Mouse (Mus musculus) heart, postnatal 4 days (tissue): ENCODE results near the gene Faf1. TPM values are rescaled to one million over a fixed set of nuclear protein-coding genes. Genes with fewer than 3 reads are reported as not detected.
A peak's percentile ranks its signal among the peaks of the same experiment; 100 is the strongest.

ENCODE experiments used
- DNase-seq: peaks from one replicate; pipeline ENCODE4 v3.0.0; 2021
- total RNA-seq, 2 experiments: library from RNA; stranded (reverse); gene quantifications; 2 replicates each; pipeline ENCODE4 v1.2.3; 2021

The Faf1 gene
- total RNA-seq = 10 to 100 TPM; 34.0 to 34.6 TPM

DNA sequence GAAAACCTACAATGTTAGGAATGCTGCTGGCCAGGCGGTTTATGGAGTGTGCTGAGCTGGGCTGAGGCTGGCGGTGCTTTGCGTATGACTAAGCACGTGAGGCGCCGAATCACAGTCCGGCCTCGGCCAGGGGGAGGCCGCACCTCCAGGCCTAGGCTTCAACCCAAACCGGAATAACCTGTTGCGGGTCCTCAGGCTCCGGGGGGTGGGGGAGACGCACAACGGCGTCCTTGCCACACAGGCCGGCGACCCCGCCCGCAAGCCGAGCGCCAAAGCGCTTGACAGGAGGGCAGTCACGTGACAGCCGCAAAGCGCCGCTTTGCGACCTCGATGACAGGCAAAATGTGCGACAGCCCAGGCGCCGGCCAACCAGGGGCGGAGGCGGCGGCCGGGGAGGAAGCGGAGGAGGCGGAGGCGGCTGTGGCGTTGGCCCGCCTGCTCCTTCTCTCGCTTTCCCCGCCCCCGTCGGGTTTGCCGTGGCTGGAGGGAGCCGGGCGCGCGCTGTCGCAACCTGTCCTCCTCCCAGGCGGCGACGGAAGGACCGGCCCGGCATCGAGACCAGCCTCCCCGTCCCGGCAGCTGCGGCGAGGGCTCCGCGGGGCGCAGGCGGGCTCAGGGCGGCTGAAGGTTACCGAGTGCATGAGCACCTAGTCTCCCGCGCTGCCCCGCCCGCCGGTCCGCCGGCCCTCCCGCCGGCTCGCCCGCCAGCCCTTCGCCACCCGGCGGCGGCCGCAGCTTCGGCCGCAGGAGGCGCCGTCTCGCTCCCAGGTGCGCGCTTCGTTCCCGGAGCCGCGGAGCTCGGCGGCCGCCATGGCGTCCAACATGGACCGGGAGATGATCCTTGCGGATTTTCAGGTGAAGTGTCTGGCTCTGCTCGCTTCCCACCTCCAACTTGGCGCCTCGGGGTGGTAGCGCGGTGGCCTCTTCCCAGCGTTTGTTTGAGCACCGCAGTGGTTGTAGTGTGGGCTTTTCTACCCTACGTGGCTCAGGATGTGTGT lies at the start of gene Faf1:
Faf1 (plus strand) TSS at position 371 of the 998 bp plus-strand sequence.
- DNase-seq = peak; percentile 97

DNA sequence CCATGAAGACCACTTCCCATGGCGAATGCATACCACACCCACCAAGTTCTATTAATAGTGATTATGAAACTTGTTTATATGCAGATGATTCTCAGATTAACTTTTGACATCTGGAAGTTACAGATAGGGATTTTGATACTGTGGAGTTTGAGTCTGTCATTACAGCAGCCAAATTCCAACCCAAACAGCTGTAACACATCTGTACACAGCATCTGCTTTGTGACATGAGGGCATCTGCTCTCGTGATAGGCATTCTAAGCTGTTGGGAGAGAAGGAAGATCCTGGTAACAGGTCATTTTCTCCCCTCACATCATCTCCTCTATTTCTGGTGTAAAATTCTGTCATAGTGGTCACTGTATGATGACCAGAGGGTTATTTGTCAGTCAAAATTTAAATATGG lies 46.2 kb upstream of the Faf1 start:
- DNase-seq = no peak

DNA sequence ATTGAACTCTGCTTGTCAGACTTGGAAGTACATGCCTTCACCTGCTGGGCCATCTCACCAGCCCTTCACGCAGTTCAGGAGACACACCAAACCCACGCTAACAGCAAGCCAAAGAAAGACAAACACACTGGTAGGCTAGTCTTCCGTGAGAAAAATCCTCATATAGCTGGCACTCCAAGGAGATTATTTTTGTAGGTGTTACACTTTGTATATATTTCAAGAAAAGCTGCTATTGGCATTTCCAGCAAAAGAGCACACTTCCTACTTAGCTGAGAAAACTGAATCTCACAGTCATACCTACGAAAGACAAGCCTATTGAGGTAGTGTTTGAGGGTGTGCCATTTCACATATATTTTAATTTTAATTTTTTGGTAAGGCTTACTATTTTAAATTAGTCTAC lies 45.4 kb upstream of the Faf1 start:
- no peak for DNase-seq

DNA sequence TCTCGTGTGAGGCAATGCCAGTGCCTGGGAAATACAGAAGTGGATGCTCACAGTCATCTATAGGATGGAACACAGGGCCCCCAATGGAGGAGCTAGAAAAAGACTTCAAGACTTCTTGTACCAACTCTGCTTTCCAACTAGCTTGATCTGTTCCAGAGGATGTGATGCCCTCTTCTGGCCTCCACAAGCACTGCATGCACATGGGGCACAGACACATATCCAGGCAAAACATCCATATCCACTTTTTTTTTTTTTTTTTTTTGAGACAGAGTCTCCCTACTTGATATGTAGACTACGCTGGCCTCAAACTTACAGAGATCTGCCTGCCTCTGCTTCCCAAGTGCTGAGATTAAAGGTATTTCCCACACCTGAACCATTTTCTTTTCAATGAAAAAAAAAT lies 41.4 kb upstream of the Faf1 start:
- DNase-seq = no peak

DNA sequence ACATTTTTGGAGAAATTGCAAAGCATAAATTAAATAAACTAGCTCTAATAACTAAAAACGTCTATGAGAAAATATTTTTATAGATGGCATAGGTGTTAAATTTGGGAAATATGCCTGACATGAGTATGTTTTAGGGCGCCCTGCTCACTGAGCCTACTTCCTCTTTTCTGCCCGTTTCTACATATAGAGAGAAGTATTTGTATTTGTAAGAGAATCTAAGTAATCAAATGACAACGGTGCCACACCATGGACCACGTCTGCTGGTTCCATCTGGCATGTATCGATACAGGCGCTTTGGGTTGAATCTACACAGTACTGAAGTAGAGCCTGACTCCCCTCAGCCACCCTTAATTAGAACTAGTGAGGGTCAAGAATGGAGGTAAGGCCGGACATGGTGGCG lies 37.0 kb upstream of the Faf1 start:
- DNase-seq = no peak

DNA sequence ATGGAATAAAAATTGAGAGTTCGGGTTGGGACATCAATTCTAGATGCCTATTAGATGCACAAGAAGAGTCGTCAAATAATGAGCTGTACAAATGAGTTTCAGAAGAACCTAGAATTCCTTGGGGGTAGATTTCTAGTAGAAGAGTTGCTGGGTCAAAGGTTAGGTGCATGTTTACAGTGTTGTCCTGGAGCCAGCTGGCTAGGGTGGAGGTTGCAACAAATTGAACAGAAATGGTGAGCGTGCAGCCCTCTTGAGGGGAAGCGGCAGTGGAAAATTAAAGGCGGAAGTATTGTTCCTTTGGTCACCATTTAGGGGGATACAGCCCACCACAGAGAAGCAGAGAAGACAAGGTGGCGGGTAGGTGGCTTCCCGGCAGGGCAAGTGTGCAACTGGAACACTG lies 36.2 kb upstream of the Faf1 start:
- no peak for DNase-seq

DNA sequence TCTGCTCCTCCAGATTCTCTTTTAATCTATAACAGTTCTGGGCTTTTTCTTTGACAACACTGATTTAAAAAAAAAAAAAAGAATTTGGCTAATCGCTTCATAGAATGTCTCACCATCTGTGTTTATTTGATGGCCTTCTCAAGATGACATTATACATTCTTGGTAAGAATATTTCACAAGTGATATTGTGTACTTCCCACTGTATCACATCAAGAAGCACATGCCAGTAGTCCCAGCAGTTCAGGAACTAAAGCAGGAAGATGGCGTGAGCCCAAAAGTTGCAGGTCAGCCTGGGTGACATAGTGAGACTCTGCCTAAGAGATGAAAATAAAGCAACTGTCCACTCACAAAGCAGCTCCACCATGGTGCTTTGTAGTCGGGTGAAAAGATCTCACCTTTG lies 34.9 kb upstream of the Faf1 start:
- DNase-seq = no peak

DNA sequence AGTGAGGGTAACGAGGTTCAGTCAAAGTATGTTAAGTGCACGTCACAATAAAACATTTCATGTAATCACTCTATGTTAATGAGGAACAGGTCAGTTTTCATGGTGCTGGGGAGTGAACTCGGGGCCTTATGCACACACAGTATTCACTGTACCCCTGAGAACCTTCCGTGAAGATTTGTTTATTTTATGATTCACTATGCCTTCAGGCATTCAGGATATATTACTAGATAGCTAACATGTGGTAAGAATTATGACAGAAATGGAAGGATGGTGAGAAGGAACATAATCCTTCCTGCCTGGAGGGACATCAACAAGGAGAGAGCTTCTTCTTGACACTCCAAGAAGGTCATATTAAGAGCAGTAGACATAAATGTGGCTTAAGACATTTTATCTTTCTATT lies 29.1 kb upstream of the Faf1 start:
- DNase-seq = no peak

DNA sequence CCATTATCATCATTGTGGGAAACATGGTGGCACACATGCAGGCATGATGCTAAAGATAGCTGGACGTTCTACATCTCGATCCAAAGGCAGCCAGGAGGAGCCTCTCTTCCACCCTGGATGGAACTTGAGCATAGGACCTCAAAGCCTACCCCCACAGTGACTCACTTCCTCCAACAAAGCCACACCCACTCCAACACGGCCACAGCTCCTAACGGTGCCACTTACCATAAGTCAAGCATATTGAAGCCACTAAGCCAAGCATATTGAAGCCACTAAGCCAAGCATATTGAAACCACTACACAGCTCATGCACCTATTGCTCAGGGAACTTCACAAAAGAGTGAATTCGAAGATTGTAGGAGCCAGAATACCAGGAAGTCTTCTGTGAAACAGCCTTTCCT lies 27.1 kb upstream of the Faf1 start:
- DNase-seq = no peak

DNA sequence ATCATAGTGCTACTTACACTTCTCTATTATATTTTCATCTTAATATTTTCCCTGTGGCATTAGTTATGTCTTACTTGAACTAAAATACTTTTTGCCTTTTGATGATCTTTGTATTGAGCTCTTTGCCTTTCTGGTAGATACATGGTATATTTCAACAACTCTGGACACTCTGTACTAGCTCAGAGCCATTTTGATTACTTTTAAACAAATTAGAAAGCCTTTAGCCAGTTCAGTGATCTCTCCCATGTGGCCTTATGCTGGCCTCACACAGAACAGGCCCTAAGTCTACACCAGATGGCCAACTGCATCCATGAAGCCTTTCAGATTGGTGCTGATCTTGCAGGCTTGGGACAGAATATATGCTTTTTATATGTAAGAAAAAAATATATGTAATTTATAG lies 23.1 kb upstream of the Faf1 start:
- no peak for DNase-seq

DNA sequence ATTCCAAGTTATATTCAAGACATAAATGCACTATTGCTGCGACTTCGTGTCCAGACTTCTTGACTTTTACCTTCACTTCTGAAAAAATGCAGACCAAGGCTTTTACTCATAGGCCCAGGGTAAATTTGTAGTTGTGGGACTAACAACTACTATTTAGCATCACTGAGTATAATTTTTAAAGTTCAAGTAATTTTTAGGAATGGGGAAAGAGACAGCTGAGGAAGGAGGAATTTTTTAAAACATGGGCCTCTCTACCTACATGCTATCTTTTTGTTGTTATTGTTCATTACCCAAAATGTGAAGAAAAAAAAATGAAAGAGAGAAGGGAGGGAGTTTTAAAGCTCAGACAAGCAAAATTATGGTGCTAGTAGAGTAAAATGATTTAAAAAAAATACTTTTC lies 21.7 kb upstream of the Faf1 start:
- no peak for DNase-seq

DNA sequence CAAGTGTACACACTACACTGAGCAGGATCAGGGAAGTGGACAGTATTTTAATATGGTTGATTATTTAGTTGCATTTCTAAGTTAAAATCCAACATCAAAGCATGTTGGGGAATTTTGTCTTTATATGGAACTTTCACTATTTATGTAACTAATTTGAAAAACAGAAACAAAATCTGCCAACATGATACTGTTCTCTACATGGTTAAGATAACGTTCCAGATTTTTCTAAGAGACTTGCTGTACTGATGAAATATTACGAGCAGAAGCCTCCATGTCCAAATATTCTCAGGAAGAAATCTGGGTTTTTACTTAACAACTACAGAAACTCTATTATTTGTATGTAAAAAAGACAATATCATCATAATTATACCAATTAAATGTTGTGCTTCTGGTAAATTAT lies 20.6 kb upstream of the Faf1 start:
- no peak for DNase-seq

DNA sequence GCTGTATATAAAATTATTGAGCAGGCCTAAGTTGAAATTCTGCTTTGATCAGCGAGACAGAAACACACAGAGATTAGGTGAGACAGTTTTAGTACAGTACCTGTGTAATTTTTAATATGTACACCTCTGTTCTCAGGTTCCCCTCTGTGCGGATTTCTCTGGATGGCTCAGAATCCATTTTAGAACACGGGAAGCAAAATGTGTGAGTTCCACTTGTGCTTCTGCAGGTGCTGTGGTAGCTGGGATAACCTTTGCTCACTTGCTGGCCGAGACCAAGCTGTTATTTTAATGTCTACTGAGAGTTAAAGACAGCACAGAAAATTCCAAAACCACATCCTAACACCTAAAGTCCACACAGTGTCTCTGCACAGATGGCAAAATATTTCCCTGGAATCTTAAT lies 20.1 kb upstream of the Faf1 start:
- no peak for DNase-seq

DNA sequence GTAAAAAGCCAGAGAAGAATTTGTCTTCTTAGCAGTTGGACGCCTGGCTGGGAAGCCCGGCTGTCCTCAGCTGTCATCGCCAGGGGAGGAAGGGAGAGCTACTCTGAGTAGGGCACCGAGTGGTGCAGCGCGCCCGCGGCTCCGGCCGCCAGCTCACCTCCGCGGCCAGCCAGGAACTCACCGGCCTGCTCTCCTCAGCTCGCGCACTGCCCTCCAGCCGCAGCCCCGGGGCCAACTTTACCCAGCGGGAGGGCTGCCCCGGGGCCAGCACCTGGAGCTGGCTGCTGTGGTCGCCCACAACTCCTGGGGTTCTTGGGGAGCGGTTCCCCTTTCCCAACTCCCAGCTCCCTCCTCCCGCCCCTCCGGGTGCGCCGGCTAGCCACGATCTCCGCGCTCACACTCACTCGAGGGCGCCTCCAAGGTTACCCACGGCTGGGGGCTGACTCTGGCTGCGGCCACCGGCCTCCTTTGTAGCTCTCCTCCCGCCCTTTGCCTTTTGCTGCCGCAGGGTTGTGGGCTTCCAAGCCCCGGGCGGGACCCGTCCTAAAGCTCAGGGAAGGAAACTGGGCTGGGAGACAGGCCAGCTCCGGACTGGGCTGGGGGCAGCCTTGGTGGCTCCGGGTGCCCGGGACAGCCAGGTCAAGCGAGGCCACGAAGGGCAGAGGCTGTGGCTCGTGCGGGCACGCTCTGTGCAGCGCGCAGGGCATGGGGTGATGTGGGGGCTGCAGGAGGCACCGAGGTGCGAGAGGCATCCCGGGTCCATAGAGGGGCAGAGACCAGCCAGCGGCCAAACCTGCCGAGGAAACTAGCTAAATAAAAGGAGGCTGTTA lies 19.2 kb upstream of the Faf1 start:
- DNase-seq = peak; percentile 57

DNA sequence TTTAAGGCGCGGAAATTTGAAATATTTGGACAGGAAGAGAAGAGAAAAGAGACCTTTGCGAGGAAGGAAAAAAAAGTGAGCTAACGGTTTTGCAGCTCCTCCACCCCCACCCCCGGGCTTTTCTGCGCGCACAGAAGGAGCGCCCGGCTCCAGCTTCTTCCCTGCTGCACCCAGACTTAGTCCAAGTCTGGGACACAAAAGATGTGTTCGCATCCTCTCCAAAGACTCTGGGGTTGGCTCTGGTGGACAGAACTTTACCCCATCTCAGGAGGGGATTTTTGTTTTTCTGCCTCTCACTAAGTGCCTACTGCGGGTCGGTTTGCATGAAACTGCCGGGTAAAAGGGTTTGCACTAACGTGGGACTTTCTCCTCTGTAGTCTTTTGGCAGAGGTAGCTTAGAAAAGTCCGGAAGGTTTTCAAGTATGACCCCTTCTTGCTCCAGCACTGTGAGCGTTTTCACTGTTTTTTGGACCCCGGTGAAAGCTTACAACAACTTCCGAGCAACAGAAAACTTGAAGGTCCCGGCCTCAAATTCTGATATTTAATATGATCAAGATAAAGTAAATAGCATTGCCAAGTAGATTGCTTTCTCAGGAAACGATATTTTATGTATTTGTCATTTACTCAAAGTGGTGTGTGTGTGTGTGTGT lies 18.4 kb upstream of the Faf1 start:
- no peak for DNase-seq

DNA sequence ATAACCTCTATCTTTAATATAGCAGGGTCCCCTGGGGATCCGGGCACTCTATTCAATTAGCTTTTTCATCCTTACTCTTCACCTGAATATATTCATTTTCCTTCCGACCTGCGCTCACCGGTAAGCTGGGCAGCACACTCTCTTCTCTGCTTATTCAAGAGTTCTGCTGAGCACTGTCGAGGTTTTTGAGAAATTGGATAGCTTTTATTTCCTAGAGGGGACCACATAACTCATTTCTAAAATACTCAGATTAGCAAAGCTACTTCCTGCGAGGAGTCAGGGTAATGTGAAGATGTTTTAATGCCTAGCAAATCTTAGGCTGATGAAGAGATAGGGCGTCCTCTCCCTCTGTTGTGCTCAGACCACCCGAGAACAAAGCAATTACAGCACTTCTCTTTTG lies 17.6 kb upstream of the Faf1 start:
- no peak for DNase-seq

DNA sequence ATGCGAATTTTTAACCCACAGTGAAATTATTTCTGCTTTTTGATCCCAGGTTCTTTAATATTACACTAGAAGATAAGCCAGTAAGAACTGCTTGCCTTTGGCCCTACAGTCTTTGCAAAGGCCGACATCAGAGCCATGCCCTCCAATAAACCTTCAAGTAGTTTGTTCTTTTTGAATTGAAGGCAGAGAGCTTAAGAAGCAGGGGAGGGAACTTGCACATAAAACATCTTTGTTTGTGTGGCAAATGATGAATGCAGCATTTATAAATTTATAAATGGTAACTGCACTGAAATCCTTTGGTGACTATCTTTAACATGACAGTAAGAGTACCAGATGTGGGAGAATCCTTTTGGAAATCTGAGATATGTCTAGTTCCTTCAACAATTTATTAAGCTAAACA lies 16.8 kb upstream of the Faf1 start:
- DNase-seq = no peak

DNA sequence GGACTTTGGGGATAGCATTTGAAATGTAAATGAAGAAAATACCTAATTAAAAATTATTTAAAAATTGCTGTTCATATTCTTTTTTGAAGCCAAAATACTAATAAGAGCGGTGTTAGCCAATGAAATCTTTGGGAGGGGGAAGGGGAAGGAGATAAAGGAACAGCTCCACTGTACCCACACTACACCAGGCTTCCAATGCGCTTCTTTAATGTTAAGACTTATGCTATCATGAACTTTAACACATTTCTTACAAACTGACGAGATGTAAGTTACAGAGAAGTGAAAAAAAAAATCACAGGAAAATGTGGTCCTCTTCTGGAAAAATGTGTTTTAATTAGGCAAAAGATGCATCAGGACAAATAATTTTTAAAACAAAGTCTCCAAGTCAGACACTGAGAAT lies 15.8 kb upstream of the Faf1 start:
- no peak for DNase-seq

DNA sequence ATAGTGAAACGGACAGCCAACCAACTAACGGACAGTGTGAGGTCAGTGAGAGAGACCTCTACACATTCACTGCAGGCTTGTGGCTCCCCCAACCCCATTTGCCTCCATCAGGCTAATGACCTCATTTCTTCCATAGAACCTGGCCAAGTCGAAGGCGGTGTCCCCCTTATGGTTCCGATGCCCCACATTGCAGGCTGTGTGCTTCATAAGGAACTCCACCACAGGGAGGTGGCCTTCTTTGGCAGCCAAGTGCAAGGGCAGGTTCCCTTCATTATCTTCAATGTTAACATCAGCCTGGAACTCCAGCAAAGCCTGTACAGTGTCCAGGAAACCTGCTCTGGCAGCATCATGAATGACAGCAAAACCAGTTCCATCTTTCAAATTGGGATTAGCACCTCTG lies 15.2 kb upstream of the Faf1 start:
- DNase-seq = peak; percentile 22

DNA sequence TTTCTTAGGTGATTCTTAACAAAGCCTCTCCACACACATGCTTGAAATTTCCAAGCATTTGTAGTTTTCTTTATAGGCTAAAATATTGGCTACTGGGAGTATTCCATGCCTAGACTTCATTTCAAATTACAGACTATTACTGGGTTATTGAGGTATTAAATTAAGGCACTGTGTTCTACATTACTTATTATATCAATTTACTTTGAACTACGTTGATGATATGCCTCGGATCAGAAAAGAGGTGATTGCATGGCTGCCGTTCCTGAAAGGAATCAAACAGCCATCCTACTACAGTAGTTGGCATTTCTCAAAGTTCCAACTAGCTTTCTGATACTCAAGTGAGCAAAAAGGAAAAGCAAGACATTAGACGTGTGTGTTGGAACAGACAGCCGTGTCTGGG lies 14.1 kb upstream of the Faf1 start:
- DNase-seq = no peak

DNA sequence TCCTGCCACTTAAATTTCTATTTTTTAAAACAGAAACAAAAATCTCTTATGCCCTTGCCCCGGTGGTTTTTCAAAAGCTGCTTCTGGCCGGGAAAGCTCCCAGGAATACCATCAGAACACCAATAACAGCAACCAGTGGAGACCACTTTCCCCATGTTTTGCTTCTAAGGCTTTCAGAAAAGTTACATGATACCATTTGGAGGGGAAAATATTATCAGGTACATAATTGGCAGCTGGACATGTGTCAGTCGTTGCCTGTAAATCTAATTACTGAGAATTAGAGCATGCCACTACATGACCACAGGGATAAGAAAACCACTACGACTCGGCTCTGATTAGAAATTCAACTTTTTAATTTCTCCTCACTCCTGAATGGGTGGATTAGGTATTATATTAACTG lies 12.3 kb upstream of the Faf1 start:
- DNase-seq = no peak

DNA sequence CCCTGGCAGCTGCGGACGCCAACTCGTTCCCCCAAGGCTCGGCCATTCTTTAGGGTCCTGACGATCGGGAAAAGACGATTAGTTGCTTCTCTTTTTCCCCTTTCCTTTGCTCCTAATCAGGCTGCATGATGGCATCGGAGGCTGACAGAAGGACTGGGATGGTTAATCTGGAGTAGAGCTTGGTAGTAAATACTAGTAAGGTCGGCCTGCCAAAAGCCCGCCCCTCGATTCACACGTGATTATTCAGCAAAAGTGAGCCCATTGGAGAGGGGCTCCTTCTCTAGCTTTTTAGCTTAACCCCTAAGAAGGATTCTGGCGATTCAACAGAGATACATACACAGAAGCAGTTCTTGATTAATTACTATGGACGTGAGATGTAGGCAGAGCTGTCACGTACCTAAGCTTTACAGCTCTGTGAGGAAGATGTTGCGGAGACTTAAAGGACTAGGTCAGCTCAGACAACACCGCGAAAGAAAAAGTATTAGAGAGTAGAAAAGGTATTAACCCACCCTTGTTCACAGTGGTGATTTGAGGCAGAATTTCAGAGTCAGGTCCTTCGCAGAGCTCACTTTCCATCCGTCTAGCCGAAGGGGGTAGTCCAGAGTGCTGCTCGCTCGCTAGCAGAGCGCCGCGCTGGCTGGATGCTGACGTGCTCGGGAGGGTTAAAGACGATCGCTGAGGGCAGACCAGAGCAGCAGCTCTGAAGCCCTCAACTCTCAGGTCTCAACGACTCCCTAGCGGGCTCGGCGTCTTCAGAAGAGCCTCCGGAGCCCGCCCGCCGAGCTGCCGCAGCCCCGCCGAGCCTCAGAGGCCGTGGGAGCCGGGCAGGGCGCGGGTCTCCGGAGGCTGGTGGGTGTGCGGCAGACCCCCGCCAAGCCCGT lies 11.0 kb upstream of the Faf1 start:
- DNase-seq = peak; percentile 77
